36 mouse cellular contexts compared by ENCODE assay signal in genomic region chr5:150994096-150994495, GRCm38 (mm10). TPM values are rescaled to one million over a fixed set of nuclear protein-coding genes. Genes with fewer than 3 reads are reported as not detected.
"Had no signal": no experiment of that assay in that cellular context is flagged by ENCODE, and none has a peak within 500 bp of the region (broad histone marks: within the 10 kb centered on the region; RNA-seq: fewer than 3 reads in every experiment).

No protein-coding gene starts in this region.

- H3K9me3 ChIP-seq: heart, embryonic 13.5 days; heart, embryonic 15.5 days; hindbrain, embryonic 10.5 days; hindbrain, embryonic 12.5 days; hindbrain, embryonic 13.5 days; hindbrain, embryonic 15.5 days; intestine, embryonic 15.5 days; kidney, embryonic 15.5 days had no signal

- H3K36me3 ChIP-seq: heart, embryonic 13.5 days; heart, embryonic 15.5 days; hindbrain, embryonic 10.5 days; hindbrain, embryonic 12.5 days; hindbrain, embryonic 13.5 days; hindbrain, embryonic 15.5 days; intestine, embryonic 15.5 days; kidney, embryonic 15.5 days had no signal

- DNase-seq: heart, postnatal 10 days; heart, postnatal 14 days; heart, postnatal 36 days; heart, postnatal 4 days; kidney, adult 11 months; kidney, adult 18-20 months; kidney, adult 2 months; kidney, adult 8-10 months; kidney, adult 9 months; kidney, postnatal 10 days; kidney, postnatal 14 days; kidney, postnatal 25 days; kidney, postnatal 36 days; kidney, postnatal 4 days; layer of hippocampus, adult 9-11 months; layer of hippocampus, postnatal 36 days had no signal

- H3K4me3 ChIP-seq: heart, embryonic 13.5 days; heart, embryonic 15.5 days; hindbrain, embryonic 10.5 days; hindbrain, embryonic 12.5 days; hindbrain, embryonic 13.5 days; hindbrain, embryonic 15.5 days; intestine, embryonic 15.5 days; kidney, embryonic 15.5 days; layer of hippocampus, adult 2 months; left cerebral cortex, adult 2 months had no signal

- ATAC-seq: hindbrain, embryonic 16.5 days; hindbrain, postnatal 0 days; inflammation-experienced regulatory T-cells, adult 6 months; intestine, embryonic 15.5 days; intestine, embryonic 16.5 days; intestine, postnatal 0 days had no signal

- H3K9ac ChIP-seq: heart, embryonic 13.5 days; heart, embryonic 15.5 days; hindbrain, embryonic 12.5 days; hindbrain, embryonic 13.5 days; hindbrain, embryonic 14.5 days; hindbrain, embryonic 15.5 days; intestine, embryonic 15.5 days; kidney, embryonic 15.5 days had no signal

- H3K4me2 ChIP-seq: heart, embryonic 11.5 days; heart, embryonic 13.5 days; heart, embryonic 15.5 days; hindbrain, embryonic 12.5 days; hindbrain, embryonic 13.5 days; hindbrain, embryonic 14.5 days; hindbrain, embryonic 15.5 days; intestine, embryonic 15.5 days; kidney, embryonic 15.5 days had no signal

- H3K4me1 ChIP-seq: heart, embryonic 13.5 days; heart, embryonic 15.5 days; hindbrain, embryonic 10.5 days; hindbrain, embryonic 12.5 days; hindbrain, embryonic 13.5 days; hindbrain, embryonic 15.5 days; intestine, embryonic 15.5 days; kidney, embryonic 15.5 days had no signal

- H3K27ac ChIP-seq: heart, embryonic 13.5 days; heart, embryonic 15.5 days; hindbrain, embryonic 10.5 days; hindbrain, embryonic 12.5 days; hindbrain, embryonic 13.5 days; hindbrain, embryonic 14.5 days; hindbrain, embryonic 15.5 days; hindbrain, postnatal 0 days; intestine, embryonic 15.5 days; kidney, embryonic 15.5 days; kidney, postnatal 0 days; layer of hippocampus, adult 2 months; left cerebral cortex, adult 2 months had no signal

- H3K27me3 ChIP-seq: heart, embryonic 13.5 days; heart, embryonic 15.5 days; hindbrain, embryonic 12.5 days; hindbrain, embryonic 13.5 days; hindbrain, embryonic 15.5 days; intestine, embryonic 15.5 days; kidney, embryonic 15.5 days had no signal

RNA-seq across cellular contexts. Expression of gene Kl, which starts 41.7 kb away (rescaled TPM):
- total RNA-seq: hematopoietic stem cell, adult 5-6 weeks had no signal
- polyA plus RNA-seq: hindbrain, embryonic 10.5 days; inflammation-experienced regulatory T-cells, adult 6 months; intestine, embryonic 14.5 days had no signal
